9 mouse cellular contexts compared by ENCODE assay signal in genomic region chr15:102669571-102669970, GRCm38 (mm10). TPM values are rescaled to one million over a fixed set of nuclear protein-coding genes. Genes with fewer than 3 reads are reported as not detected.
DNase-seq lines count a peak whose midpoint lies in the region; ATAC-seq lines count a peak whose summit lies in the region.
"Had no signal": no experiment of that assay in that cellular context is flagged by ENCODE, and none has a peak within 500 bp of the region (broad histone marks: within the 10 kb centered on the region; RNA-seq: fewer than 3 reads in every experiment).

No protein-coding gene starts in this region.

- H3K4me3 ChIP-seq in megakaryocyte, embryonic 14.5 days (replicated peaks): peak overlapping the region; percentile 84
- no peak overlapping the region; the same call in 1 of the 2 replicates for H3K4me3 ChIP-seq in limb, embryonic 12.5 days (replicated peaks)
- no peak overlapping the region for H3K4me3 ChIP-seq in neural tube, embryonic 15.5 days (replicated peaks)

- peaks cover 58% of the 10 kb centered on the region for H3K4me1 ChIP-seq in megakaryocyte, embryonic 14.5 days
- peaks cover 28% of the 10 kb centered on the region for H3K4me1 ChIP-seq in limb, embryonic 12.5 days (replicated peaks)
- peaks cover 46% of the 10 kb centered on the region for H3K4me1 ChIP-seq in neural tube, embryonic 15.5 days

- peak overlapping the region; percentile 61 for H3K4me2 ChIP-seq in limb, embryonic 12.5 days
- peak overlapping the region; percentile 76 for H3K4me2 ChIP-seq in neural tube, embryonic 15.5 days

- no peak overlapping the region for H3K27ac ChIP-seq in limb, embryonic 12.5 days
- H3K27ac ChIP-seq in neural tube, embryonic 15.5 days (replicated peaks): no peak overlapping the region

- DNase-seq in cerebellum, adult 9-11 months: peak; percentile 45
- no peak for DNase-seq in cerebellum, postnatal 4 days (ENCODE audit: low spot score in 2 of 2)
- no peak for DNase-seq in ovary, postnatal 36 days (ENCODE audit: low spot score)
- no peak for DNase-seq in layer of hippocampus, postnatal 10 days (ENCODE audit: low spot score in 2 of 2)
- DNase-seq: kidney, adult 18-20 months had no signal

- peaks cover 49% of the 10 kb centered on the region for H3K36me3 ChIP-seq in megakaryocyte, embryonic 14.5 days (replicated peaks; ENCODE audit: low read length)
- H3K36me3 ChIP-seq in limb, embryonic 12.5 days: peaks cover 35% of the 10 kb centered on the region
- peaks cover 14% of the 10 kb centered on the region for H3K36me3 ChIP-seq in neural tube, embryonic 15.5 days

- H3K27me3 ChIP-seq in megakaryocyte, embryonic 14.5 days (replicated peaks): peaks cover 24% of the 10 kb centered on the region
- no peaks in the 10 kb centered on the region for H3K27me3 ChIP-seq in limb, embryonic 12.5 days
- no peaks in the 10 kb centered on the region for H3K27me3 ChIP-seq in neural tube, embryonic 15.5 days (replicated peaks)

- peak overlapping the region; percentile 3; the same call in 1 of the 2 replicates for H3K9ac ChIP-seq in limb, embryonic 12.5 days (replicated peaks)
- no peak overlapping the region for H3K9ac ChIP-seq in neural tube, embryonic 15.5 days (replicated peaks)

- H3K9me3 ChIP-seq in megakaryocyte, embryonic 14.5 days: peaks cover 11% of the 10 kb centered on the region
- H3K9me3 ChIP-seq in limb, embryonic 12.5 days: no peaks in the 10 kb centered on the region
- no peaks in the 10 kb centered on the region for H3K9me3 ChIP-seq in neural tube, embryonic 15.5 days (replicated peaks)

- 78% methylated on average over 8 of the region's 8 CpGs for WGBS in limb, embryonic 12.5 days
- WGBS in neural tube, embryonic 15.5 days: 86% methylated on average over 8 of the region's 8 CpGs

- ATAC-seq in megakaryocyte, adult 5-6 weeks (ENCODE audit: poor library complexity, severe bottlenecking): no peak
- ATAC-seq in limb, embryonic 12.5 days (ENCODE audit: insufficient number of reproducible peaks, insufficient read depth, low FRiP score, low TSS enrichment, low read depth): no peak
- no peak for ATAC-seq in neural tube, embryonic 15.5 days (ENCODE audit: low FRiP score)

RNA-seq across cellular contexts. Expression of gene Atp5g2, which starts 2.6 kb away (rescaled TPM):
- 10.2 and 125 TPM in 2 replicates for polyA plus RNA-seq in megakaryocyte, embryonic 14.5 days (2012; ENCODE audit: insufficient read depth, low replicate concordance)
- 43.8 and 46.5 TPM in 2 replicates for total RNA-seq in megakaryocyte, adult 5-6 weeks (2015)
- 44.3 and 47.5 TPM in 2 replicates for total RNA-seq in megakaryocyte, adult 5-6 weeks (2017)
- polyA plus RNA-seq in limb, embryonic 12.5 days (2016; fragmentation: Nextera tagmentation; extraction: Ambion mirVana): 61.4 and 72.9 TPM in 2 replicates
- 49.7 and 63.7 TPM in 2 replicates for polyA plus RNA-seq in neural tube, embryonic 15.5 days (2015; fragmentation: Nextera tagmentation; extraction: Ambion mirVana)
- 10 to 100 TPM in 1 of 2 experiments, 1 to 10 TPM in 1; 5.9 to 17.8 TPM for total RNA-seq in layer of hippocampus, postnatal 10 days (2021)

RNA-seq across cellular contexts. Expression of gene Atf7, which starts 44.3 kb away (rescaled TPM):
- polyA plus RNA-seq in megakaryocyte, embryonic 14.5 days (2012; ENCODE audit: insufficient read depth, low replicate concordance): 0.52 and 4.5 TPM in 2 replicates
- 123 and 142 TPM in 2 replicates for total RNA-seq in megakaryocyte, adult 5-6 weeks (2015)
- total RNA-seq in megakaryocyte, adult 5-6 weeks (2017): 23.6 and 45.8 TPM in 2 replicates
- 32.1 and 37.7 TPM in 2 replicates for polyA plus RNA-seq in limb, embryonic 12.5 days (2016; fragmentation: Nextera tagmentation; extraction: Ambion mirVana)
- 16.6 and 19.5 TPM in 2 replicates for polyA plus RNA-seq in neural tube, embryonic 15.5 days (2015; fragmentation: Nextera tagmentation; extraction: Ambion mirVana)
- total RNA-seq in layer of hippocampus, postnatal 10 days (2021): 10 to 100 TPM; 39.4 to 40.5 TPM

RNA-seq across cellular contexts. Expression of gene Gm28047, which starts 44.7 kb away (rescaled TPM):
- polyA plus RNA-seq in megakaryocyte, embryonic 14.5 days (2012; ENCODE audit: insufficient read depth, low replicate concordance): not detected in 2 replicates
- not detected in 2 replicates for total RNA-seq in megakaryocyte, adult 5-6 weeks (2015)
- not detected in 2 replicates for total RNA-seq in megakaryocyte, adult 5-6 weeks (2017)
- polyA plus RNA-seq in limb, embryonic 12.5 days (2016; fragmentation: Nextera tagmentation; extraction: Ambion mirVana): not detected in 2 replicates
- polyA plus RNA-seq in neural tube, embryonic 15.5 days (2015; fragmentation: Nextera tagmentation; extraction: Ambion mirVana): 0.50 TPM in 1 of 2 replicates, not detected in the other
- total RNA-seq in layer of hippocampus, postnatal 10 days (2021): under 1 TPM in 1 of 2 experiments, not detected in 1; 0.60 TPM

RNA-seq across cellular contexts. Expression of gene Calcoco1, which starts 52.4 kb away (rescaled TPM):
- 6.7 and 23.2 TPM in 2 replicates for polyA plus RNA-seq in megakaryocyte, embryonic 14.5 days (2012; ENCODE audit: insufficient read depth, low replicate concordance)
- total RNA-seq in megakaryocyte, adult 5-6 weeks (2015): 17.0 and 23.7 TPM in 2 replicates
- 12.0 and 12.2 TPM in 2 replicates for total RNA-seq in megakaryocyte, adult 5-6 weeks (2017)
- polyA plus RNA-seq in limb, embryonic 12.5 days (2016; fragmentation: Nextera tagmentation; extraction: Ambion mirVana): 43.0 and 49.4 TPM in 2 replicates
- 28.3 and 41.6 TPM in 2 replicates for polyA plus RNA-seq in neural tube, embryonic 15.5 days (2015; fragmentation: Nextera tagmentation; extraction: Ambion mirVana)
- total RNA-seq in layer of hippocampus, postnatal 10 days (2021): 10 to 100 TPM; 57.7 to 62.7 TPM
